Mouse (Mus musculus): ENCODE measurements around the gene 3110001I22Rik. TPM values are rescaled to one million over a fixed set of nuclear protein-coding genes. Genes with fewer than 3 reads are reported as not detected.

The 3110001I22Rik gene
- total RNA-seq (2023): 28.8 TPM

DNA sequence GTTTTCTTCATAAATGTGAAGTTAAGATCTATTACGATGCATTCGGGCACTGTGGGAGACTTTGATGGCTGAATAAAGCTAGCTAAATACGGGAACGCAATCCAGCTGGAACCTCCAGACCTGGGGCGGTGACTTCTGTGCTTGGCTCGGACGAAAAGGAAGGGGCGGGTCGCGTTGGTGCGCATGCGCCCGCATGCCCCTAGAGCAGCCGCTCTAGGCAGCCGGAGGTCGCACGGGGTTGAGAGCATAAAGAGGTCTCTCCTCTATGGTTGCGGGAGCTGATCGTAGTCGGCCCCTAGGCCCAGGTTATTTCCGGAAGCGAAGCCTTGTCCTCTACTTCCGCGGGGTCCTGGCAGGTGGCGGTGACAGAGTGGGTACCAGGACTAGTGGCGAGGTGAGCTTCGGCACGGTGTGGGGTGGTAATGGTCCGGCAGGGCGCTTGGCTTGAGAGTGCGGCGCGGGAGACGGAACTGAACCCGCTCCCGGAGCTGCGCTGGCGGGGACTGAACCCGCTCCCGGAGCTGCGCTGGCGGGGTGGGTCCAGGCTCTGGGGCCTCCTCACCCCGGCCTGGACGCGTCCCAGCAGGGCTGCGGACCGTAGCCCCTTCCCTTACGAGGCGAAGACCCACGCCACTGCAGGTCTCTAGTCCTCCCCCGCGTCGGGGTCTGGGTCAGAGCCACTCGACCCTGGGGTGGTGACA, at the start of gene 3110001I22Rik, which contains the start of gene Bfar:
Gene 3110001I22Rik, plus strand, starts transcription at position 245 of the 701 bp plus-strand sequence.
Gene Bfar, plus strand, starts transcription at position 174 of the 701 bp plus-strand sequence.

DNA sequence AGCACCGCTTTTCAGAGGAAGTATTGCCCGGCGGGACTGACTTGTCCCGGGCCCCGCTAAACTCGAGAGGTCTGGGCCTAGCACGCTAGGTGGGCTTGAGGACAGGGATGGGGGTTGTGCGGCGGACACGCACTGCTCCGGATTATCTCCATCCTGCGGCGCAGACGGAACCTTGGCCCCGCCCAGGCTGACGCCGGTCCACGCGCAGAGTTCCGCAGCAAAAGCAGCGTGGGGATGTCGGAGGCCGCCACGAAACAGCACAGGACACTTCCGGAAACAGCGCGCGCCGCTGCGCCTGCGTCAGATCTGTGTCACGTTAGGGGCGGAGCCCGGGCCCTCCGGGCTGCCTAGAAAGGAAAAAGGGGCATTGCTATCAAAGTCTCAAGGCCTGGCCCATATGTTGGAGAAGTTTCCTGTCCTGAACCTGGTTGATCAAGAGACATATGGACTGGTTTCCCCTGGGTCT, 3.8 kb upstream of the 3110001I22Rik start, which contains the start of gene Parn:
Gene Parn, minus strand, starts transcription at position 293 of the 466 bp plus-strand sequence.

Other genes with a start within 250 kb of the 3110001I22Rik start
- 35.7 TPM for gene Parn, start 3.8 kb upstream of the 3110001I22Rik start, total RNA-seq (2023)
- 74.7 TPM for gene Bfar, start 71 bp upstream of the 3110001I22Rik start, total RNA-seq (2023)
- not detected for gene Pla2g10, start 59.1 kb downstream of the 3110001I22Rik start, total RNA-seq (2023)
- 34.4 TPM for gene Rrn3, start 108.8 kb downstream of the 3110001I22Rik start, total RNA-seq (2023)
- gene Ntan1, start 146.9 kb downstream of the 3110001I22Rik start, total RNA-seq (2023): 72.1 TPM
- 65.8 TPM for gene Pdxdc1, start 231.2 kb downstream of the 3110001I22Rik start, total RNA-seq (2023)
- 0.70 TPM for gene Mpv17l, start 231.2 kb downstream of the 3110001I22Rik start, total RNA-seq (2023)